Mouse (Mus musculus) embryonic fibroblast, embryonic 13.5 days (primary cell): ENCODE measurements at regions not wholly inside any gene's neighbourhood (a gene's known extent, or its start where the extent isn't known, plus 50 kb on each side); places are given as distances from the start of the nearest gene placed in this dataset.

Experiments
- CTCF ChIP-seq: IDR thresholded peaks from 2 replicates; pipeline ENCODE4 v1.5.1; 2011; ENCODE audit warnings: mild to moderate bottlenecking, control low read depth, low read length, moderate library complexity, borderline replicate concordance; ENCODE audit not compliant: insufficient read depth
- POLR2A ChIP-seq: IDR thresholded peaks from 2 replicates; pipeline ENCODE4 v1.6.1; 2011; ENCODE audit warnings: low read depth, mild to moderate bottlenecking, control low read depth, low read length, moderate library complexity

DNA sequence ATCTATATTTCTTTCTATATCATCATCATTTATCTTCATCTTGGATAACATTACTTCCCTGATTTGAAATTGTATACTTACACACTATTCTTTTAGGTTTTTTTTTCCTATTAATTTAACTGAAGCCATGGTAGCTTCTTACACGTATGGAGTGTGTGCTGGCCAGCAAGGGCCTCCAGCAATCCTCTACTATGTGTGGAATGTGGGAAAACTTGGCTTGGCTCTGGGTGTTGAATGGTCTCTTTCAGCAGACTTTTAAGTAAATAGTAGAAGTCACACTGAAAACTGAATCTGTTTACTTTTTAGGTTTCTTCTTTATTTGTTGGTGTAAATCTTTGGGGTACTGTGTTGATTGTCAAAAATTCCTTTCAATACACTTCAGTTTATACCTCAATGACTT, 118.1 kb upstream of the 4933412E24Rik start:
- no peak for TF ChIP-seq CTCF
- no peak for TF ChIP-seq POLR2A
